Mouse (Mus musculus) liver, postnatal 0 days (tissue): ENCODE data around the gene Olfr432.

ENCODE experiments used
- CTCF ChIP-seq: sonication (generic); IDR thresholded peaks from 2 replicates; pipeline ENCODE4 v1.5.1; 2016; ENCODE audit warnings: antibody characterized with exemption, low read depth
- EP300 ChIP-seq: IDR thresholded peaks from 2 replicates; pipeline ENCODE4 v1.6.1; 2016; ENCODE audit warnings: antibody characterized with exemption, low read depth, mild to moderate bottlenecking

- TF ChIP-seq CTCF = no peak
- no peak for TF ChIP-seq EP300
Measured at GRCm38 (mm10) chr1:174050532-174050931, 1.5 kb downstream of the Olfr432 start.
